Mouse (Mus musculus): Measurements from ENCODE around the gene Olfr453. TPM values are rescaled to one million over a fixed set of nuclear protein-coding genes. Genes with fewer than 3 reads are reported as not detected.

The Olfr453 gene
- polyA plus RNA-seq, 1 experiment from 2014 or later, result not detected

Other genes starting within 250 kb of the Olfr453 start
- gene Olfr455, start 191.8 kb upstream of the Olfr453 start, polyA plus RNA-seq (2014; fragmentation: Nextera tagmentation; extraction: Ambion mirVana), result not detected in 2 replicates
- gene Tcaf3, start 141.7 kb upstream of the Olfr453 start, polyA plus RNA-seq (2014; fragmentation: Nextera tagmentation; extraction: Ambion mirVana), result not detected in 2 replicates
- 7.1 and 8.5 TPM in 2 replicates for gene Tcaf2, start 94.1 kb upstream of the Olfr453 start, polyA plus RNA-seq (2014; fragmentation: Nextera tagmentation; extraction: Ambion mirVana)
- 101 and 104 TPM in 2 replicates for gene Tcaf1, start 29.3 kb upstream of the Olfr453 start, polyA plus RNA-seq (2014; fragmentation: Nextera tagmentation; extraction: Ambion mirVana)
- not detected in 2 replicates for gene Olfr38, start 17.0 kb downstream of the Olfr453 start, polyA plus RNA-seq (2014; fragmentation: Nextera tagmentation; extraction: Ambion mirVana)
- gene Olfr452, start 45.7 kb downstream of the Olfr453 start, polyA plus RNA-seq (2014; fragmentation: Nextera tagmentation; extraction: Ambion mirVana), result not detected in 2 replicates
- not detected in 2 replicates for gene Olfr450, start 72.6 kb downstream of the Olfr453 start, polyA plus RNA-seq (2014; fragmentation: Nextera tagmentation; extraction: Ambion mirVana)
- gene Olfr449, start 95.0 kb downstream of the Olfr453 start, polyA plus RNA-seq (2014; fragmentation: Nextera tagmentation; extraction: Ambion mirVana), result not detected in 2 replicates
- gene Olfr448, start 151.1 kb downstream of the Olfr453 start, polyA plus RNA-seq (2014; fragmentation: Nextera tagmentation; extraction: Ambion mirVana), result not detected in 2 replicates
- not detected in 2 replicates for gene Olfr447, start 169.5 kb downstream of the Olfr453 start, polyA plus RNA-seq (2014; fragmentation: Nextera tagmentation; extraction: Ambion mirVana)
- not detected in 2 replicates for gene Olfr446, start 182.0 kb downstream of the Olfr453 start, polyA plus RNA-seq (2014; fragmentation: Nextera tagmentation; extraction: Ambion mirVana)
- gene Olfr444, start 209.7 kb downstream of the Olfr453 start, polyA plus RNA-seq (2014; fragmentation: Nextera tagmentation; extraction: Ambion mirVana), result not detected in 2 replicates